Mouse (Mus musculus) myocyte (in vitro differentiated cells): Measurements from ENCODE around the gene Rpp14. TPM values are rescaled to one million over a fixed set of nuclear protein-coding genes. Genes with fewer than 3 reads are reported as not detected.

Experiments used
- H3K27me3 ChIP-seq: one replicate; pipeline ENCODE4 v1.6.1; 2011; ENCODE audit not compliant: control insufficient read depth, insufficient read depth, insufficient read length
- H3K36me3 ChIP-seq: one replicate; pipeline ENCODE4 v1.6.1; 2011; ENCODE audit not compliant: control insufficient read depth, insufficient read depth
- H3K4me2 ChIP-seq: one replicate; pipeline ENCODE4 v1.6.1; 2011; ENCODE audit warnings: low read depth, control low read depth
- H3K4me3 ChIP-seq: one replicate; pipeline ENCODE4 v1.5.1; 2011; ENCODE audit warnings: mild to moderate bottlenecking, control low read depth, moderate library complexity
- H3K79me2 ChIP-seq: one replicate; pipeline ENCODE4 v1.6.1; 2011; ENCODE audit not compliant: control insufficient read depth, insufficient read depth
- H3ac ChIP-seq: one replicate; pipeline ENCODE4 v1.6.1; 2011; ENCODE audit not compliant: control insufficient read depth, insufficient read length
- CEBPB ChIP-seq: IDR thresholded peaks from 2 replicates; pipeline ENCODE4 v1.6.1; 2011; ENCODE audit warnings: mild to moderate bottlenecking, moderate library complexity; ENCODE audit not compliant: poor library complexity, insufficient read depth, severe bottlenecking
- E2F4 ChIP-seq: IDR thresholded peaks from one replicate; pipeline ENCODE4 v1.6.1; 2011; ENCODE audit warnings: mild to moderate bottlenecking, control low read depth, moderate library complexity; ENCODE audit not compliant: insufficient read depth
- MAX ChIP-seq: IDR thresholded peaks from one replicate; pipeline ENCODE4 v1.6.1; 2011; ENCODE audit warnings: low read depth, mild to moderate bottlenecking, control low read depth
- MYOD1 ChIP-seq, 3 experiments: IDR thresholded peaks; one replicate each; pipeline ENCODE4 v1.6.1; 2011; ENCODE audit warnings: control low read depth in 2 of 3, low read depth in 2 of 3, mild to moderate bottlenecking in 2 of 3, moderate library complexity in 1 of 3; ENCODE audit not compliant: insufficient read length in 2 of 3, control insufficient read depth in 1 of 3
- MYOG ChIP-seq, 3 experiments: IDR thresholded peaks; one replicate each; pipeline ENCODE4 v1.6.1; 2011; ENCODE audit warnings: control low read depth in 2 of 3, low read depth in 2 of 3, mild to moderate bottlenecking in 2 of 3; ENCODE audit not compliant: insufficient read length in 2 of 3, control insufficient read depth in 1 of 3, insufficient read depth in 1 of 3
- POLR2A ChIP-seq: IDR thresholded peaks from one replicate; pipeline ENCODE4 v1.6.1; 2011; ENCODE audit warnings: low read depth, mild to moderate bottlenecking, control low read depth, moderate library complexity; ENCODE audit not compliant: insufficient read length
- POLR2AphosphoS2 ChIP-seq: IDR thresholded peaks from one replicate; pipeline ENCODE4 v1.6.1; 2011; ENCODE audit warnings: low read depth, control low read depth; ENCODE audit not compliant: insufficient read length
- REST ChIP-seq: IDR thresholded peaks from one replicate; pipeline ENCODE4 v1.6.1; 2011; ENCODE audit warnings: mild to moderate bottlenecking, control low read depth, moderate library complexity; ENCODE audit not compliant: insufficient read depth, insufficient read length
- SRF ChIP-seq: IDR thresholded peaks from one replicate; pipeline ENCODE4 v1.6.1; 2011; ENCODE audit warnings: low read depth; ENCODE audit not compliant: control insufficient read depth, insufficient read length
- TCF12 ChIP-seq: IDR thresholded peaks from one replicate; pipeline ENCODE4 v1.6.1; 2011; ENCODE audit warnings: mild to moderate bottlenecking, control low read depth; ENCODE audit not compliant: poor library complexity, insufficient read depth, severe bottlenecking
- TCF3 ChIP-seq: IDR thresholded peaks from one replicate; pipeline ENCODE4 v1.6.1; 2011; ENCODE audit warnings: low read depth, control low read depth; ENCODE audit not compliant: insufficient read length
- USF1 ChIP-seq: IDR thresholded peaks from one replicate; pipeline ENCODE4 v1.6.1; 2011; ENCODE audit warnings: low read depth, mild to moderate bottlenecking, control low read depth, moderate library complexity
- polyA plus RNA-seq: library from polyadenylated mRNA; unstranded; fragments of >200 nt; fragmentation: generic; extraction: Trizol; gene quantifications from one replicate; pipeline ENCODE4 v1.2.1, GENCODE M21; 2012; ENCODE audit warnings: missing spikeins

The Rpp14 gene
- polyA plus RNA-seq, 1 experiment = 22.2 TPM

GRCm38 (mm10) chr14:8052661-8053060 is 27.5 kb upstream of the Rpp14 start:
- Histone ChIP-seq H3K36me3 (no peaks in the 10 kb centered on the region), H3K4me3 (no peak overlapping the region), H3K27me3 (no peaks in the 10 kb centered on the region), H3K79me2 (no peaks in the 10 kb centered on the region), H3ac (no peak overlapping the region), H3K4me2 (no peak overlapping the region)
- TF ChIP-seq POLR2AphosphoS2 = no peak
- no peak for TF ChIP-seq MYOG (IDR thresholded peaks at IDR 0.05; ENCODE audit: control insufficient read depth in 1 of 3, insufficient read depth in 1 of 3, insufficient read length in 2 of 3, low read depth in 2 of 3)
- TF ChIP-seq CEBPB = no peak
- TF ChIP-seq REST = no peak
- TF ChIP-seq E2F4 = no peak
- no peak for TF ChIP-seq SRF
- TF ChIP-seq MYOD1 (IDR thresholded peaks at IDR 0.05; ENCODE audit: control insufficient read depth in 1 of 3, insufficient read length in 2 of 3, low read depth in 2 of 3) = no peak
- no peak for TF ChIP-seq USF1
- no peak for TF ChIP-seq POLR2A
- no peak for TF ChIP-seq TCF12
- TF ChIP-seq TCF3 = no peak
- TF ChIP-seq MAX = no peak

GRCm38 (mm10) chr14:8054310-8055102 is 25.7 kb upstream of the Rpp14 start:
- TF ChIP-seq POLR2AphosphoS2 (no peak), USF1 (no peak), CEBPB (no peak)
- no peak overlapping the region for H3K4me3 ChIP-seq
- no peaks in the 10 kb centered on the region for H3K79me2 ChIP-seq
- H3K4me2 ChIP-seq = no peak overlapping the region
- H3ac ChIP-seq = no peak overlapping the region
- H3K27me3 ChIP-seq = no peaks in the 10 kb centered on the region
- H3K36me3 ChIP-seq = no peaks in the 10 kb centered on the region

- Histone ChIP-seq H3K4me3 (no peak overlapping the region), H3K4me2 (no peak overlapping the region), H3K27me3 (no peaks in the 10 kb centered on the region), H3K79me2 (no peaks in the 10 kb centered on the region), H3K36me3 (no peaks in the 10 kb centered on the region), H3ac (no peak overlapping the region)
- TF ChIP-seq MYOD1 (IDR thresholded peaks at IDR 0.05; ENCODE audit: control insufficient read depth in 1 of 3, insufficient read length in 2 of 3, low read depth in 2 of 3) = no peak
- no peak for TF ChIP-seq USF1
- TF ChIP-seq POLR2A = no peak
- no peak for TF ChIP-seq CEBPB
- TF ChIP-seq TCF3 = no peak
- no peak for TF ChIP-seq TCF12
- no peak for TF ChIP-seq POLR2AphosphoS2
- TF ChIP-seq MAX = no peak
- no peak for TF ChIP-seq MYOG (IDR thresholded peaks at IDR 0.05; ENCODE audit: control insufficient read depth in 1 of 3, insufficient read depth in 1 of 3, insufficient read length in 2 of 3, low read depth in 2 of 3)
- TF ChIP-seq SRF = no peak
- TF ChIP-seq REST = no peak
Measured at GRCm38 (mm10) chr14:8056076-8056475, 24.1 kb upstream of the Rpp14 start.

- Histone ChIP-seq H3K79me2 (no peaks in the 10 kb centered on the region), H3ac (no peak overlapping the region), H3K27me3 (no peaks in the 10 kb centered on the region), H3K36me3 (no peaks in the 10 kb centered on the region), H3K4me3 (no peak overlapping the region), H3K4me2 (no peak overlapping the region)
- no peak for TF ChIP-seq TCF12
- no peak for TF ChIP-seq POLR2AphosphoS2
- TF ChIP-seq TCF3 = no peak
- no peak for TF ChIP-seq MYOD1 (IDR thresholded peaks at IDR 0.05; ENCODE audit: control insufficient read depth in 1 of 3, insufficient read length in 2 of 3, low read depth in 2 of 3)
- TF ChIP-seq SRF = no peak
- no peak for TF ChIP-seq CEBPB
- TF ChIP-seq MAX = no peak
- TF ChIP-seq USF1 = no peak
- TF ChIP-seq MYOG (IDR thresholded peaks at IDR 0.05; ENCODE audit: control insufficient read depth in 1 of 3, insufficient read depth in 1 of 3, insufficient read length in 2 of 3, low read depth in 2 of 3) = no peak
- TF ChIP-seq POLR2A = no peak
Measured at GRCm38 (mm10) chr14:8059938-8060337, 20.2 kb upstream of the Rpp14 start.

GRCm38 (mm10) chr14:8062076-8062475 is 18.1 kb upstream of the Rpp14 start:
- Histone ChIP-seq H3ac (no peak overlapping the region), H3K36me3 (no peaks in the 10 kb centered on the region), H3K27me3 (peaks cover 17% of the 10 kb centered on the region), H3K4me3 (no peak overlapping the region), H3K79me2 (no peaks in the 10 kb centered on the region), H3K4me2 (no peak overlapping the region)
- TF ChIP-seq MAX (no peak), MYOD1 (IDR thresholded peaks at IDR 0.05; ENCODE audit: control insufficient read depth in 1 of 3, insufficient read length in 2 of 3, low read depth in 2 of 3) (no peak), USF1 (no peak), TCF12 (no peak), CEBPB (no peak), REST (no peak), E2F4 (no peak), TCF3 (no peak), MYOG (IDR thresholded peaks at IDR 0.05; ENCODE audit: control insufficient read depth in 1 of 3, insufficient read depth in 1 of 3, insufficient read length in 2 of 3, low read depth in 2 of 3) (no peak), SRF (no peak), POLR2AphosphoS2 (no peak), POLR2A (no peak)
